8 mouse cellular contexts compared by ENCODE assay signal in the genomic region with DNA sequence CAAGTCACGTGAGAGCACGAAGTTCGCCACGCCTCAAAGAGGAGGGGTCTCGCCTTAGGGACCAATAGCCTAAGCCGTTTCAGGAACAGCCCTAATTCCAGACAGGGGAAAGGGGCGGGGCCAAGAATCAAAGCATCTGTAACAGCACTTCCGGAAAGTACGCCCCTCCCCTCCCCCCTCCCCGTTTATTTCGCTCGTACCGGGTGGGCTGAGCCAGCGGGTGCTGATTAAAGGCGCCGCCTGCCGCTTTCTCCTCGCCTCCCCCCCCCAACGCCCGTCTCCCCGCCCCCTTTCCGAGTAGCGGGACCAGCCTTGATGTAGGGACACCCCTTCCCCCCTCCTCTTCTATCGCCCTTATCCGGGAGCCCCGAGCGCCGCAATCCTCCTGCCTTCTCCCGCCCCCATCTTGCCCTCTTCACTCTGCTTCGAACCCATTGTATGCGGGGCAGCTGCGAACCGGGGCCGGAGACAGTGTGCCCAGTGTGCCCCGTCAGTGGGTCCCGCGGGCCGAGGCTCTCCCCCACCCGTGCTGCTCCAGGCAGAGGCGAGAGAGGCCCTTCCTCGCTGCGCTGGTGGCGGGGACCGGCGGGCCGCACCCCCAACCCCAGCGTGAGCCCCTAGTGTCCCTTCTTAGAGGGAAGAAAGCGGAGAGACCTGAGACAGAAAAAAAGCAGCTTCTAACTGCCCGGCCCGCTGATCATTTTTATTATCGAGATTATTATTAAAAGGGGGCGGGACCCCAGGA. TPM values are rescaled to one million over a fixed set of nuclear protein-coding genes. Genes with fewer than 3 reads are reported as not detected.
DNase-seq lines count a peak whose midpoint lies in the region; ATAC-seq lines count a peak whose summit lies in the region.

No protein-coding gene starts in this region.

- no peaks in the 10 kb centered on the region for H3K9me3 ChIP-seq in heart, embryonic 14.5 days (ENCODE audit: control insufficient read depth, low read length)
- H3K9me3 ChIP-seq in liver, embryonic 13.5 days (replicated peaks): no peaks in the 10 kb centered on the region
- H3K9me3 ChIP-seq in stomach, embryonic 16.5 days (replicated peaks; ENCODE audit: control insufficient read depth, low read length): no peaks in the 10 kb centered on the region

- peak overlapping the region; percentile 83 to 97 for H3K4me3 ChIP-seq in heart, embryonic 14.5 days (ENCODE audit: control insufficient read depth in 1 of 2, insufficient read depth in 1 of 2, low read depth in 1 of 2, low read length in 2 of 2)
- H3K4me3 ChIP-seq in liver, embryonic 13.5 days (replicated peaks): peak overlapping the region; percentile 87
- peak overlapping the region; percentile 94 for H3K4me3 ChIP-seq in stomach, embryonic 16.5 days (replicated peaks; ENCODE audit: low read length)

- peak overlapping the region; percentile 100 for H3K27ac ChIP-seq in heart, embryonic 14.5 days (replicated peaks in 1 of 2; ENCODE audit: control insufficient read depth in 1 of 2, insufficient read depth in 1 of 2, low read depth in 2 of 2, low read length in 2 of 2)
- peak overlapping the region; percentile 98 for H3K27ac ChIP-seq in liver, embryonic 13.5 days
- H3K27ac ChIP-seq in stomach, embryonic 16.5 days (ENCODE audit: low read length): peak overlapping the region; percentile 100

- H3K9ac ChIP-seq in heart, embryonic 14.5 days (ENCODE audit: low read length): peak overlapping the region; percentile 98
- peak overlapping the region; percentile 95 for H3K9ac ChIP-seq in liver, embryonic 13.5 days
- peak overlapping the region; percentile 99 for H3K9ac ChIP-seq in stomach, embryonic 16.5 days (ENCODE audit: low read length)

- WGBS in heart, embryonic 14.5 days: under 1% methylated on average over 43 of the region's 52 CpGs
- under 1% methylated on average over 52 of the region's 52 CpGs for WGBS in liver, embryonic 13.5 days (ENCODE audit: insufficient replicate concordance)
- under 1% methylated on average over 49 of the region's 52 CpGs for WGBS in stomach, embryonic 16.5 days

- peak; percentile 77 for DNase-seq in c-Kit-negative CD71-positive TER-119-positive erythroid progenitor cells, embryonic 14.5 days (ENCODE audit: low read depth, low spot score)
- peak; percentile 98 for DNase-seq in fibroblast of lung, adult 2 months (ENCODE audit: low read depth)
- peak; percentile 99 for DNase-seq in kidney, postnatal 14 days
- DNase-seq in liver, embryonic 13.5 days: peak; percentile 95
- DNase-seq in neural tube, embryonic 10.5 days (ENCODE audit: extremely low spot score, low spot score): peak; percentile 98

- peaks cover 4% of the 10 kb centered on the region for H3K36me3 ChIP-seq in heart, embryonic 14.5 days (ENCODE audit: control insufficient read depth, insufficient read depth, low read length)
- H3K36me3 ChIP-seq in liver, embryonic 13.5 days: no peaks in the 10 kb centered on the region; the same call in 1 of the 2 replicates
- H3K36me3 ChIP-seq in stomach, embryonic 16.5 days (ENCODE audit: control insufficient read depth, insufficient read depth, low read length): no peaks in the 10 kb centered on the region

- peak; percentile 71 for ATAC-seq in CD4-positive, CD25-positive, alpha-beta regulatory T cell, adult 4 months
- ATAC-seq in heart, embryonic 14.5 days (ENCODE audit: insufficient number of reproducible peaks, insufficient read depth, low FRiP score, low read depth): peak; percentile 83
- ATAC-seq in liver, embryonic 13.5 days (ENCODE audit: low read depth): peak; percentile 56
- ATAC-seq in stomach, embryonic 16.5 days (ENCODE audit: insufficient read depth, low FRiP score): peak; percentile 85

- no peaks in the 10 kb centered on the region for H3K27me3 ChIP-seq in heart, embryonic 14.5 days (ENCODE audit: control insufficient read depth, insufficient read depth, low read length)
- no peaks in the 10 kb centered on the region for H3K27me3 ChIP-seq in liver, embryonic 13.5 days
- no peaks in the 10 kb centered on the region for H3K27me3 ChIP-seq in stomach, embryonic 16.5 days (ENCODE audit: control insufficient read depth, insufficient read depth, low read length)

- H3K4me1 ChIP-seq in heart, embryonic 14.5 days (ENCODE audit: control insufficient read depth in 2 of 2, insufficient read depth in 2 of 2, low read length in 2 of 2): peaks cover 3 to 7% of the 10 kb centered on the region in 2 experiments
- H3K4me1 ChIP-seq in liver, embryonic 13.5 days (replicated peaks): peaks cover 45% of the 10 kb centered on the region
- H3K4me1 ChIP-seq in stomach, embryonic 16.5 days (ENCODE audit: control insufficient read depth, insufficient read depth, low read length): peaks cover 6% of the 10 kb centered on the region

- H3K4me2 ChIP-seq in heart, embryonic 14.5 days (ENCODE audit: low read length): peak overlapping the region; percentile 92
- peak overlapping the region; percentile 91 for H3K4me2 ChIP-seq in liver, embryonic 13.5 days
- peak overlapping the region; percentile 93 for H3K4me2 ChIP-seq in stomach, embryonic 16.5 days (ENCODE audit: low read depth, low read length)

RNA-seq across cellular contexts. Expression of gene Trim8, which starts 1.5 kb away (rescaled TPM):
- 10 to 100 TPM; 16.3 to 21.5 TPM for polyA plus RNA-seq in CD4-positive, CD25-positive, alpha-beta regulatory T cell, adult 4 months (2017; shearing (Covaris generic))
- 23.4 TPM in 2 replicates for polyA plus RNA-seq in heart, embryonic 14.5 days (2014; fragmentation: Nextera tagmentation; extraction: Ambion mirVana)
- polyA plus RNA-seq in liver, embryonic 13.5 days (2015; fragmentation: Nextera tagmentation; extraction: Ambion mirVana): 9.1 and 9.2 TPM in 2 replicates
- 11.8 and 16.2 TPM in 2 replicates for polyA plus RNA-seq in stomach, embryonic 16.5 days (2015; fragmentation: Nextera tagmentation; extraction: Ambion mirVana)

Comparison
In these comparisons a context has a peak if more than half of its experiments do, and no peak if none do; other contexts are left out.
1. Peak in every context shown above with its lines: DNase-seq, ATAC-seq, H3K4me3 ChIP-seq and H3K27ac ChIP-seq.